Mouse (Mus musculus): Measurements from ENCODE around the gene Atp5j. TPM values are rescaled to one million over a fixed set of nuclear protein-coding genes. Genes with fewer than 3 reads are reported as not detected.

Gene Atp5j
- total RNA-seq (2014; rRNA removed), result 127 and 151 TPM in 2 replicates
- polyA plus RNA-seq (2015; fragmentation: Nextera tagmentation; extraction: Ambion mirVana), result 1,026 and 1,029 TPM in 2 replicates

DNA sequence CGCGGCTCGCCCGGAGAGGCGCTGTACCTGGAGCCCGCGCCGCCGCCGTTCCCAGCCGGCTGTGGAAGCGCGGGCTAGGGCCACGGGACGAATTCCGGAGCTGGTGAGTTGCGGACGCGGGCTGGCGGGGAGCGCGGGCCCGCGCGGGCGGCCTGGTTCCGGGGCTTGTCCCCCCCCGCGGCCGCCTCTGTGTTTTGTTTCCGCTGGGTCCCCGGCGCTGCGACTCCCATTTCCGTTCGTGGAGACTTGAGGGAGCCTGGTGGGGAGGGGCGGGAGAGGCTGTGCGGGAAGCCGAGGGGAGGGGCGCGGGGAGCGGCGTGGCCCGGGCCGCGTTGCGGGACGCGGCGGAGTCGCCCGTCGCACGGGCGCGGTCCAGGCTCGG is at the start of gene Atp5j:
Gene Atp5j, minus strand, starts transcription at position 185 of the 382 bp plus-strand sequence.
- Histone ChIP-seq H3K27me3 (ENCODE audit: insufficient read depth, low read length) (no peaks in the 10 kb centered on the region), H3K4me2 (ENCODE audit: low read depth, low read length) (peak within 1 kb of the TSS; percentile 63), H3K4me1 (ENCODE audit: insufficient read depth, low read length) (peaks cover 3% of the 10 kb centered on the region; the same call in 1 of the 2 replicates), H3K9me3 (ENCODE audit: low read length) (no peaks in the 10 kb centered on the region), H3K36me3 (ENCODE audit: insufficient read depth, low read length) (peaks cover 5% of the 10 kb centered on the region; the same call in 1 of the 2 replicates), H3K4me3 (ENCODE audit: low read length) (peak within 1 kb of the TSS; percentile 100), H3K9ac (replicated peaks; ENCODE audit: low read length) (peak within 1 kb of the TSS; percentile 100), H3K27ac (peak within 1 kb of the TSS; percentile 97)
- peak; percentile 85 for DNase-seq (ENCODE audit: low spot score)
- under 1% methylated on average over 38 of the region's 57 CpGs for WGBS
- peak; percentile 60 for ATAC-seq
- no peak for TF ChIP-seq CTCF (IDR thresholded peaks at IDR 0.05; ENCODE audit: low read depth)

DNA sequence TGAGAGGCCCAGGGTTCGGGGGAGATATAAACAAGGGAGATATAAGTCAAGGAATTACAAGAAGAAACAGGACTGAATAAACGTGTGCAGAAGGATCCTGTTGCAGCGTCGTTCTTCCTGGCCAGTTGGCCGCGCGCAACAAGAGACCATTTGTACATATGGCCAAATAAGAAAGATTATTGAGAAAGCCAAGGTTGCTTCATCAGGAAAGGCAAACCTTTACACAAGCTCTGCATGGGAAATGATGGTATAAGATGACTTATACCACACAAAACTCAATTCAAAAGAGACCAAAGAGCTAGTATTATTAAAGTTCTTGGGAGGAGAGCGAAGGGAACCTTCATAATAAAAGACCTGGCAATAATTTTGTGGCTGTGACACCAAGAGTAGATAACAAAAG is 49.1 kb upstream of the Atp5j start:
- no peak for TF ChIP-seq CTCF (IDR thresholded peaks at IDR 0.05; ENCODE audit: low read depth)
- 85% methylated on average over 8 of the region's 8 CpGs for WGBS
- Histone ChIP-seq H3K4me2 (ENCODE audit: low read depth, low read length) (no peak overlapping the region), H3K4me3 (ENCODE audit: low read length) (no peak overlapping the region), H3K36me3 (ENCODE audit: insufficient read depth, low read length) (no peaks in the 10 kb centered on the region), H3K9me3 (ENCODE audit: low read length) (no peaks in the 10 kb centered on the region), H3K9ac (replicated peaks; ENCODE audit: low read length) (no peak overlapping the region), H3K27ac (no peak overlapping the region), H3K27me3 (ENCODE audit: insufficient read depth, low read length) (no peaks in the 10 kb centered on the region), H3K4me1 (ENCODE audit: insufficient read depth, low read length) (no peaks in the 10 kb centered on the region)
- DNase-seq (ENCODE audit: low spot score) (no peak), ATAC-seq (no peak)

DNA sequence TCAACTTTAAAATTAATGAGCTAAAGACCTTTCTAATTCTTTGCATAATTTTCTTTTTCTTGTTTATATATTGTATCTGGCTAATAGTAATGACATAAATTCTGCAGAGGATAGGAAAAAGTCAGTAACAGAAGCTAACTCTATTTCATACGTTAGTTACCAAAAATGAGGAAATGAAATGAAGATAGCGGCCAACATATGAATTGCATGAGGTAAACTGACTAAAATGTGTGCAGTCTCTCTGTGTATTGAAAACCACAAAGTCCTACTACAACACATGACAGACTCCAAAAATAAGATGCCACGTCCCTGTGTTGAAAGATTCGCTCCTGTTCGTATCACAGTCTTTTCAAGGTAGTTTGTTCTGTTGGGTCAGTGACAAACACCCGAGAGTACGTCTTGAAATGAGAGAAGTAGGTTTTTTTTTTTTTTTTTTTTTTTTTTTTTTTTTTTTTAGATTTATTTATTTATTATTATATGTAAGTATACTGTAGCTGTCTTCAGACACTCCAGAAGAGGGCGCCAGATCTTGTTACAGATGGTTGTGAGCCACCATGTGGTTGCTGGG is 46.4 kb upstream of the Atp5j start:
- WGBS, result 88% methylated on average over 8 of the region's 8 CpGs
- Histone ChIP-seq H3K27ac (no peak overlapping the region), H3K4me3 (ENCODE audit: low read length) (no peak overlapping the region), H3K4me2 (ENCODE audit: low read depth, low read length) (no peak overlapping the region), H3K9ac (replicated peaks; ENCODE audit: low read length) (no peak overlapping the region), H3K4me1 (ENCODE audit: insufficient read depth, low read length) (no peaks in the 10 kb centered on the region), H3K27me3 (ENCODE audit: insufficient read depth, low read length) (no peaks in the 10 kb centered on the region), H3K9me3 (ENCODE audit: low read length) (no peaks in the 10 kb centered on the region), H3K36me3 (ENCODE audit: insufficient read depth, low read length) (no peaks in the 10 kb centered on the region)
- no peak for ATAC-seq
- no peak for DNase-seq (ENCODE audit: low spot score)
- TF ChIP-seq CTCF (IDR thresholded peaks at IDR 0.05; ENCODE audit: low read depth), result no peak

DNA sequence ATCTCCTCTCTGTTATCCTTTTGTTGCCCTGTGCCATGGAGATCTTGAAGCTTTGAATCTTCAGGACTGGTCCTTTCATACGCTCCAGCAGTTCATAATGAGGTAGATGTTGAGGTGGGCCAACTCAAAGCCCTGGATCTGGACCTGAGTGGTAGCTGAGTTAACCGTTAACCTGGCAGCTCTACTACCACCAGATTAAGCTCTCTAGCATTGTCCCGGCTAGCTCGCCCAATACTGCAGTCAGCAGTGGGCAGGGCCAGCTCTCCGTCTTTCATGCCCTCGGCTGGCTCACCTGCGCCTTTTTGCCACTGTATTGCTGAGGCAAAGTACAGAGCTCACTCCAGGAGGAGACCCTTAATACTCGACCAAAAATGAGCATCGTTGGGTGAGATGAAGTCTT is 45.7 kb upstream of the Atp5j start:
- Histone ChIP-seq H3K9ac (replicated peaks; ENCODE audit: low read length) (no peak overlapping the region), H3K27me3 (ENCODE audit: insufficient read depth, low read length) (no peaks in the 10 kb centered on the region), H3K4me1 (ENCODE audit: insufficient read depth, low read length) (no peaks in the 10 kb centered on the region), H3K9me3 (ENCODE audit: low read length) (no peaks in the 10 kb centered on the region), H3K27ac (no peak overlapping the region), H3K4me2 (ENCODE audit: low read depth, low read length) (no peak overlapping the region), H3K36me3 (ENCODE audit: insufficient read depth, low read length) (no peaks in the 10 kb centered on the region), H3K4me3 (ENCODE audit: low read length) (no peak overlapping the region)
- ATAC-seq (no peak), DNase-seq (ENCODE audit: low spot score) (no peak)
- 81% methylated on average over 9 of the region's 9 CpGs for WGBS
- no peak for TF ChIP-seq CTCF (IDR thresholded peaks at IDR 0.05; ENCODE audit: low read depth)

DNA sequence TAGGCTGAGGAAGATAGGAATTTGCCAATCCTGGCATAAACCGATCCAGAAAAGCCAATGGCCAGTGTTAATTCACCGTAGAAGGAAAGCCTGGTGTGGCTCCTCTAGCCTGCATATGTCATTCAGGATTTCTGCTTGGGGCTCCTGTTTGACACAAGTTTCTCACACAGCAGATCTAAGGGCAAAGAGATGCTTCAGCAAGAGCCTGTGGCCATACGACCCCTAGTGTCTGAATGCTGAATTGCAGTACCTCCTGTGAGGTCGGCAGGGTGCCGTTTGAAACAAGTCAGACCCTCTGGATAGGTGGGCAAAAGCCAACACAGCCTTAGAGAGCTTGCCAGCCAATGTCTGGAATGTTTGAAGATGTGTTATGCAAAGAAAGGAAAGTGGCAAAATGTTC is 43.7 kb upstream of the Atp5j start:
- no peak overlapping the region for H3K9ac ChIP-seq (replicated peaks; ENCODE audit: low read length)
- H3K4me2 ChIP-seq (ENCODE audit: low read depth, low read length), result no peak overlapping the region
- no peaks in the 10 kb centered on the region for H3K27me3 ChIP-seq (ENCODE audit: insufficient read depth, low read length)
- 21% methylated on average over 5 of the region's 5 CpGs for WGBS
- H3K4me3 ChIP-seq (ENCODE audit: low read length), result no peak overlapping the region
- H3K4me1 ChIP-seq (ENCODE audit: insufficient read depth, low read length), result 0 out of 2 replicates have a peak, but pooled peaks cover 4% of the 10 kb centered on the region
- no peaks in the 10 kb centered on the region for H3K36me3 ChIP-seq (ENCODE audit: insufficient read depth, low read length)
- peak; percentile 85 for TF ChIP-seq CTCF (IDR thresholded peaks at IDR 0.05; ENCODE audit: low read depth)
- H3K9me3 ChIP-seq (ENCODE audit: low read length), result no peaks in the 10 kb centered on the region
- ATAC-seq (peak; percentile 28; the same call in 1 of the 2 replicates), DNase-seq (ENCODE audit: low spot score) (peak; percentile 73)
- H3K27ac ChIP-seq, result no peak overlapping the region

DNA sequence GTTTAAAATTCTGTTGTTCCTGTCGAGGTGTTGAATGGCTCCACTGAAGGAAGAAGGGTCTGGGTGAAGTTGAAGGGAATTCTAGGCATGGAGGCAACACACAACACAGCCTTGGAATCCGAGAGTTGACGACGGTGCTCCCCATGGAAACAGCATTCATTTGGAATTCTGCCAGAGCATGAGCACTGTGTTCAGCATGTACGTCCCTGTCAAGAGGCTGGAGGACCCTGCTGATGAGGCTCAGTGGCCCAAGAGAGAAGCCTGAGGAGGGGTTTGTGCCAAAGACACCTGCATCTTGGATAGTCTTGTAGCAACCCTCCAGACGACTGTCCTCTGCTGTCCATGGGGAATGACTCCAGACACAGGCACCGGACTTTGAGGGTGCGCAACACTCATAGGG is 40.7 kb upstream of the Atp5j start:
- WGBS, result 27% methylated on average over 8 of the region's 8 CpGs
- peak; percentile 21; the same call in 1 of the 2 replicates for ATAC-seq
- H3K9me3 ChIP-seq (ENCODE audit: low read length), result no peaks in the 10 kb centered on the region

DNA sequence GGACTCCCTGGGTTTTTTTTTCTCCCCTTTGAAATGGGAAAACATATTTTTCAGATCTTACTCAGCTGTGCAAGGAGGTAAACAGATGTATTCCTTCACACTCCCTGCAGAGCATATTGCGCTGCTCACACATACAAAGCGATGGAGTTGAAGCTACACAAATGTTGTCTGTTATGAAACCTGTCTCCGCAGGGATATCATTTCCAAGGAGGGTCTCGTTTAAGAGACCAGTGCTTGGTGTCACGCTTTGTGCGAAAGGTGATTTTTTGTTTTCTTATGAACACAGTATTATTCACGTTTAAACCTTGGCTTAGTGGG is 40.3 kb upstream of the Atp5j start:
- no peak overlapping the region for H3K9ac ChIP-seq (replicated peaks; ENCODE audit: low read length)

More for the DNA sequence above, 40.7 kb upstream of the Atp5j start:
- no peak overlapping the region for H3K4me3 ChIP-seq (ENCODE audit: low read length)
- H3K27ac ChIP-seq, result no peak overlapping the region
- no peak for TF ChIP-seq CTCF (IDR thresholded peaks at IDR 0.05; ENCODE audit: low read depth)
- no peaks in the 10 kb centered on the region for H3K36me3 ChIP-seq (ENCODE audit: insufficient read depth, low read length)
- DNase-seq (ENCODE audit: low spot score), result peak; percentile 63
- 0 out of 2 replicates have a peak, but pooled peaks cover 4% of the 10 kb centered on the region for H3K4me1 ChIP-seq (ENCODE audit: insufficient read depth, low read length)
- 0 out of 2 replicates have a peak overlapping the region, but pooled peaks have one; percentile 16 for H3K4me2 ChIP-seq (ENCODE audit: low read depth, low read length)
- no peak overlapping the region for H3K9ac ChIP-seq (replicated peaks; ENCODE audit: low read length)
- no peaks in the 10 kb centered on the region for H3K27me3 ChIP-seq (ENCODE audit: insufficient read depth, low read length)

More for the DNA sequence above, 40.3 kb upstream of the Atp5j start:
- Histone ChIP-seq H3K27me3 (ENCODE audit: insufficient read depth, low read length) (no peaks in the 10 kb centered on the region), H3K4me2 (ENCODE audit: low read depth, low read length) (0 out of 2 replicates have a peak overlapping the region, but pooled peaks have one; percentile 16), H3K36me3 (ENCODE audit: insufficient read depth, low read length) (no peaks in the 10 kb centered on the region), H3K9me3 (ENCODE audit: low read length) (no peaks in the 10 kb centered on the region), H3K4me1 (ENCODE audit: insufficient read depth, low read length) (0 out of 2 replicates have a peak, but pooled peaks cover 4% of the 10 kb centered on the region), H3K27ac (no peak overlapping the region), H3K4me3 (ENCODE audit: low read length) (no peak overlapping the region)
- 65% methylated on average over 7 of the region's 7 CpGs for WGBS
- no peak for TF ChIP-seq CTCF (IDR thresholded peaks at IDR 0.05; ENCODE audit: low read depth)
- peak; percentile 5 for DNase-seq (ENCODE audit: low spot score)
- ATAC-seq, result no peak
